Mouse (Mus musculus) subcutaneous adipose tissue, adult 2 months (tissue): ENCODE data around the gene Pramef20. TPM values are rescaled to one million over a fixed set of nuclear protein-coding genes. Genes with fewer than 3 reads are reported as not detected.

ENCODE experiments used
- polyA plus RNA-seq: library from polyadenylated mRNA; depleted of rRNA; stranded (reverse); fragments of >200 nt; gene quantifications from 2 replicates; pipeline ENCODE4 v1.2.3, GENCODE M21; 2012; ENCODE audit warnings: low replicate concordance; rRNA removed

Gene Pramef20
- polyA plus RNA-seq: not detected in 2 replicates

DNA sequence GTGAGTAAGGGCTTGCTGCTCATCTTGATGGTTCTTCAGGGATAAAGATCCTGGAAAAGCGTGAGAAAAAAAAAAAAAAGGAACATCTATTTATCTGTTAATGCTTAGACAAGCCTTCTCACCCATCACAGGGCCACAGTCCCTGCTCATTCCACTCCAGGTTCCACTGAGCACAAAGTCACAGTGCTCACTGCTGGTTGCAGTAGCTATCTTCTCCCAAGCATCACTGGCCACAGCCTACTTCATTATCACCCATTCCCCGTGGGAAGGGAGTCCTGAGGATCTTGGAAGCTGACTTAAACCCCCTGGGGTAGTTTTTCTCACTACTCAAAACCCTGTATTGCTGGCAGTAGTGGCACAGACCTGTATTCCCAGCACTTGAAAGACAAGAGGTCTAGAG, at the start of gene Pramef20:
Gene Pramef20, minus strand, starts transcription at position 23 of the 400 bp plus-strand sequence.

GRCm38 (mm10) chr4:144408290-144408689, 30.6 kb upstream of the Pramef20 start, which contains the start of gene Pramef12:
TSS of gene Pramef12 (minus strand) at chr4:144408464.

GRCm38 (mm10) chr4:144357642-144358041, 20.1 kb downstream of the Pramef20 start, which contains the start of gene Gm13119:
TSS of gene Gm13119 (plus strand) at chr4:144357942.

DNA sequence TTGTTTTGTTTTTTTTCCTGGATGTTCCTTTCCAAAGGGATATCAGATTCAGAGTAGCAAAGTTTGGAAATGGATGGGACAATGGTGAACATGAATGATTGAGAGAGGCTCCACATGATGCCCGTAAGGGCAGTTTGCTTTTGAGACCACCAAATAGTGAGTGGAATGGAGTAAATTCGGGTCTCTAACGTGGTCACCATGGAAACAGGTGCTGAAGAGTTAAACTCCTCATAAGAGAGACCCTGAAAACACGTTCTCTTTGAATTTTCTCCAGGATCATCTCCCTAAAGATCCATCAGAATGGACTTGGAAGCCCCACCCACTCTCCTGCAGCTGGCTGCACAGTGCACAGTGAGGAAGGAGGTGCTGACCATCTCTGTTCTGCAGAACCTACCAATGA, 47.8 kb downstream of the Pramef20 start, which contains the start of gene Gm13128:
Gene Gm13128, plus strand, starts transcription at position 301 of the 400 bp plus-strand sequence.

Other genes starting within 250 kb of the Pramef20 start
- not detected in 2 replicates for gene Oog3, start 215.3 kb downstream of the Pramef20 start, polyA plus RNA-seq
- gene Oog2, start 187.2 kb downstream of the Pramef20 start, polyA plus RNA-seq: not detected in 2 replicates
- gene C87977, start 164.6 kb downstream of the Pramef20 start, polyA plus RNA-seq: not detected in 2 replicates
- not detected in 2 replicates for gene Pramel5, start 97.4 kb downstream of the Pramef20 start, polyA plus RNA-seq
- not detected in 2 replicates for gene Gm13128, start 47.7 kb downstream of the Pramef20 start, polyA plus RNA-seq
- not detected in 2 replicates for gene Gm13119, start 20.0 kb downstream of the Pramef20 start, polyA plus RNA-seq
- gene Pramef12, start 30.5 kb upstream of the Pramef20 start, polyA plus RNA-seq: 0.09 and 0.23 TPM in 2 replicates
- not detected in 2 replicates for gene 1700012P22Rik, start 60.8 kb upstream of the Pramef20 start, polyA plus RNA-seq
- not detected in 2 replicates for gene Gm9944, start 75.4 kb upstream of the Pramef20 start, polyA plus RNA-seq
- not detected in 2 replicates for gene Aadacl3, start 85.8 kb upstream of the Pramef20 start, polyA plus RNA-seq
- gene 9430007A20Rik, start 141.9 kb upstream of the Pramef20 start, polyA plus RNA-seq: not detected in 2 replicates
- gene Gm13124, start 187.2 kb upstream of the Pramef20 start, polyA plus RNA-seq: not detected in 2 replicates
- gene Aadacl4, start 235.8 kb upstream of the Pramef20 start, polyA plus RNA-seq: not detected in 2 replicates